Mouse (Mus musculus): Measurements from ENCODE around the gene Rif1.

GRCm38 (mm10) chr2:52071241-52071991 is 1.2 kb upstream of the Rif1 start:
- TF ChIP-seq CTCF (IDR thresholded peaks at IDR 0.05; ENCODE audit: borderline replicate concordance, insufficient read depth, low read length) (no peak), POLR2A (IDR thresholded peaks at IDR 0.05; ENCODE audit: low read depth, low read length) (no peak)
